Mouse (Mus musculus) lung, adult 2 months (tissue): Measurements from ENCODE around the gene Atp6v0d1.

Experiments used
- CTCF ChIP-seq: fragments of 200-500 bp; IDR thresholded peaks from 2 replicates; pipeline ENCODE4 v1.5.1; 2011; ENCODE audit warnings: mild to moderate bottlenecking, low read length, control low read depth; ENCODE audit not compliant: insufficient read depth
- POLR2A ChIP-seq: fragments of 200-500 bp; IDR thresholded peaks from 2 replicates; pipeline ENCODE4 v1.6.1; 2011; ENCODE audit warnings: low read depth, mild to moderate bottlenecking, control low read depth, low read length, borderline replicate concordance; ENCODE audit errors: extremely low read depth

DNA sequence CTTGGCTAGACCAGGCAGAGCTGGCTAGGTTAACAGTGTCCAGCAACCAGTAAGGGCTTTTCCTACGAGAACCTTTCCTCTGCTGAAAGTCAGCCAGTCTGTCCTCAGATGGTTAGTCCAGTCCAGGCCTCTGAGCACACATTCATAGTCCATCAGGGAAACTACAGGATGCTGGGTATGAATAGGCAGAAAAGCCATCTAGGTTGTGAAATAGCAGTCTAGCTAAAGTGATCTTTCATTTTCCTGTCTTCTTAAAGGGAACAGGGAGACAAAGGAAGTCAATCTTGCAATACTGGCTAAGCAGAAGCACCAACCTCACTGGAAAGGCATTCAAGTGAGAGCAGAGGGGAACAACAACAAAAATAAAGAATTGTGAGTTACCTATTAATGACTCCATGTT is 13.0 kb downstream of the Atp6v0d1 start:
- TF ChIP-seq CTCF = no peak
- no peak for TF ChIP-seq POLR2A
